Mouse (Mus musculus) liver, embryonic 14.5 days (tissue): ENCODE measurements around the gene Lingo3.

Experiments used
- CTCF ChIP-seq: IDR thresholded peaks from 2 replicates; pipeline ENCODE4 v1.5.1; 2016; ENCODE audit warnings: antibody characterized with exemption, low read depth, control low read depth
- EP300 ChIP-seq: IDR thresholded peaks from 2 replicates; pipeline ENCODE4 v1.6.1; 2016; ENCODE audit warnings: antibody characterized with exemption, low read depth

- TF ChIP-seq CTCF (no peak), EP300 (no peak)
Measured at GRCm38 (mm10) chr10:80857386-80857785, 13.5 kb upstream of the Lingo3 start.
